Mouse (Mus musculus) olfactory bulb, adult 2 months (tissue): Measurements from ENCODE around the gene Pptc7. TPM values are rescaled to one million over a fixed set of nuclear protein-coding genes. Genes with fewer than 3 reads are reported as not detected.

Experiments
- H3K27ac ChIP-seq: fragments of 200-500 bp; 2 replicates; pipeline ENCODE4 v1.5.1; 2012; ENCODE audit warnings: low read depth, low read length; ENCODE audit not compliant: insufficient read depth
- H3K4me1 ChIP-seq: fragments of 200-500 bp; 2 replicates; pipeline ENCODE4 v1.6.1; 2012; ENCODE audit warnings: low read length; ENCODE audit not compliant: control insufficient read depth, insufficient read depth
- H3K4me3 ChIP-seq: fragments of 200-500 bp; 2 replicates; pipeline ENCODE4 v1.5.1; 2012; ENCODE audit warnings: mild to moderate bottlenecking, low read depth, low read length, moderate library complexity; ENCODE audit not compliant: insufficient read depth
- CTCF ChIP-seq: fragments of 200-500 bp; IDR thresholded peaks from 2 replicates; pipeline ENCODE4 v1.5.1; 2012; ENCODE audit warnings: low read depth, mild to moderate bottlenecking, low read length, moderate library complexity; ENCODE audit not compliant: insufficient read depth
- POLR2A ChIP-seq: fragments of 200-500 bp; IDR thresholded peaks from 2 replicates; pipeline ENCODE4 v1.6.1; 2012; ENCODE audit warnings: mild to moderate bottlenecking, low read depth, low read length, moderate library complexity; ENCODE audit not compliant: insufficient read depth
- WGBS: fragments of 180-500 bp; shearing (Covaris S2); methylation state at CpG from one replicate; pipeline ENCODE4 v1.1.7; 2018; 5-methylcytosine and 5-hydroxymethylcytosine counted together
- polyA plus RNA-seq: library from polyadenylated mRNA; stranded (reverse); fragments of >200 nt; gene quantifications from 2 replicates; pipeline ENCODE4 v1.2.4, GENCODE M21; 2012; ENCODE audit warnings: low replicate concordance; ENCODE audit not compliant: missing spikeins, insufficient read depth, insufficient read length

Pptc7 gene
- polyA plus RNA-seq, 1 experiment: not detected

DNA sequence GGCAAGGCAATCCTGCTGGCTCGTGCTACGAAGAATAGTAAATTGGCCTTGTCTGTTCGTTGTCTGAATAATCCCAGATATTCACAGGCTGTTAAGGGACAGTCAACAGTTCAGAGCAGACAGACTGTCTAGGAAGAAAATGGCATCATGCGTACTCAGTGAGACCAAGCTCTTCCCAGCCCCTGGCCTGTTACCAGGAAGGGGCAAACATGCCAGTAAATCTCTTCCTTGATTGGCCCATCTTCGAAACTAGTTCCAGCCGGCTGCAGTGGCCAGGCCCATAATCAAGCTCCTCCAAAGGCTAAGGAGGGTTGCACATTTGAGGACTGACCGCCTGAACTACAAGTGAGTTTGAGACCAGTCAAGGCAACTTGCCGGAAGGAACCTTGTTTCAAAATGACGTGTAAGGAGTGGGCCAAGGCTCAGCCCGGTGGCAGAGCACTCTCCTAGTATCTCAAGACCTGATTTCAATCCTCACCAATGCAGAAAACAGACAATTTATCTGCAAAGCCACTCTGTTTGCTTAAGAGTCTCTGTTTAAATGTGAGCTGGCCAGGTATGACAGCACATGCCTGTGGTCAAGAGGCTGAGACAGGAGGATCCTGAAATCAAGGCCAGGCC lies 37.5 kb upstream of the Pptc7 start:
- TF ChIP-seq CTCF: no peak
- TF ChIP-seq POLR2A: no peak
- Histone ChIP-seq H3K27ac (peak overlapping the region; percentile 93), H3K4me3 (no peak overlapping the region), H3K4me1 (peaks cover 71% of the 10 kb centered on the region)
- 60% methylated on average over 10 of the region's 10 CpGs for WGBS

DNA sequence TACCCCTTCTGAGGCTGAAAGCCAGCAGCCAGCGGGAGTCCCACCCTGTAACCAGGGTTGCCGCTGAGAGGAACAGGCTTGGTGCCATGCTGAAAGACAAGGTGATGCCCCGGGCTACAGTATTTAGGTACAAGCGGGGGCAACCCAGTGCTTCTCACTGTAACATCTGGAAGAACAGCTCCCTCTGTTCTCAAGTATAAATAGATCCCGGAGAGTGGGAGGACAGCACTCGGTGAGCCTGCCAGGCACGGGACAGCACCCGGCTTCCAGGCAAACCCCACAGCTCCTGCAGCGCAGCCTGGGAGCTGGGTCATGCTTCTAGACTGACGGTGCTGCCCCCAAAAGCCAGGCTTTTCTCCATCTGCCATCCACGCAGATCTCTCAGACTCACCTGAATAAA lies 36.6 kb upstream of the Pptc7 start:
- Histone ChIP-seq H3K4me3 (no peak overlapping the region), H3K27ac (peak overlapping the region; percentile 93), H3K4me1 (peaks cover 69% of the 10 kb centered on the region)
- no peak for TF ChIP-seq POLR2A
- 28% methylated on average over 11 of the region's 11 CpGs for WGBS

DNA sequence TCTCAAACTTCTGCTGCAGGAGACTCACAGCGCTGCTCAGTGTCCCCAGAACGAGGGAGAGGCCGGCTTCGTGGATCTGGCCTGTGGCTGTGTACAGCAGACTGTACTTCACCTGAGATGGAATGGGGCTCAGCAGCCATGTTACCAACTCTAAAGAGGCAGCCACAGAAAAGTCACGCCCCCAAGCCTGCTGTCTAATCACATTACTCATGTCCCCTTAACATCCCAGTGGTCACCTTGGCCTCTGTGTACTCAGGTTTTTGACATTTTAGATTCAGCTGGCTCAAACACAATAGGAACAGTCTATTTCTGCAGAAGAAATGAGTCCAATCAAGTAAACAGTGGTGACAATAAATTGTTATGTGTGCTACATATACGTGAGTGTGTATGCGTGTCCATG lies 36.2 kb upstream of the Pptc7 start:
- H3K4me1 ChIP-seq: peaks cover 73% of the 10 kb centered on the region
- WGBS: 69% methylated on average over 7 of the region's 7 CpGs
- peak overlapping the region; percentile 93 for H3K27ac ChIP-seq
- no peak overlapping the region for H3K4me3 ChIP-seq
- TF ChIP-seq POLR2A (no peak), CTCF (no peak)

DNA sequence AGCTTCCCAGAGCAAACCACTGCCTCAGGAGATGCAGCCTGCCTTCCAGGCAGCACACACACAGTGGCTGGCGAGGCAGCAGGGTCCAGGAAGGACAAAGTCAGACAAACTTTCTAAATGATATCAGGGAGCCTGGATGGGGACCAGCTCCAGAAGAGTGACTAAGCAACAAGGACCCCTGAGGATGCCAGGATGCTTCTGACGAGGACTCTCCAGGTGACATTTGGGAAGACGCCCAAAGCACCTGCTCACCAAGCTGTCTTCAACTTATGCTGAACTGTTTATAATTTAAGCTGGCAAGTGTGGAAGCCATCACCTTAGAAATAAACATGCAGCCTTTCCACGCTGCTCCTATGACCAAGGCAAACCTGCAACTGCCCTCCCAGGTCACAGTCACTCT lies 34.9 kb upstream of the Pptc7 start:
- WGBS: 83% methylated on average over 4 of the region's 4 CpGs
- Histone ChIP-seq H3K4me3 (no peak overlapping the region), H3K27ac (peak overlapping the region; percentile 93), H3K4me1 (peaks cover 70% of the 10 kb centered on the region)
- TF ChIP-seq CTCF: no peak
- no peak for TF ChIP-seq POLR2A

DNA sequence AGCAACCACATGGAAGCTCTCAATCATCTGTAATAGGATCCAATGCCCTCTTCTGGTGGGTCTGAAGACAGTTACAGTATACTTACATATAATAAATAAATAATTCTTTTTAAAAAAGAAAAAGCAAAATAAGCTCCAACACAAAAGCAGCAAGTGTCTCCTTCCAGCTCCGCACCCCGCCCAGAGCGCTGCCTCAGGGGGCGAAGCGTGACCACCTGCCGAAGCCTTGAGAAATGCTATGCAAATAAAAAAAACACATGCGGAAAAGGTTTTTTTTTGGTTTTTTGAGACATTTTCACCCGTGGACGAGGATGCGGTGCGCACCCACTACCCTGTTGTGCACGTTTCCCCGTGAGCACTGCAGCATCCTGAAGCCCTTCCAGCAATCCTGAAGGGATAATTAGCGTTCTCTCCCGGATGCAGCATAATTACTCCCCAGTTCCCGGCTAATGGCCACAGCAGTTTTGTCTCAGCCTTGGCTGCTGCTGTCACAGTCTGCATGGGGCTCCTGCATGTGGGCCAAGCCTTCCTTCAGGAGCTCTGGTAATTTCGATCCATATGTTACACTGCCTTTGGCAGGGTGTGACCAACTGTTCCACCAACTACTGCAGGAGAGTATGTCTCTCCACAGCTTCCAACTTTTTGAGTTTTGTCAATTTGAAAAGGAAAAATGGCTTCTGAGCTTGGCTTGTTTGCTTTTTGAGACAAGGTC lies 32.1 kb upstream of the Pptc7 start:
- peak overlapping the region; percentile 90 for H3K27ac ChIP-seq
- H3K4me3 ChIP-seq: no peak overlapping the region
- 31% methylated on average over 17 of the region's 17 CpGs for WGBS
- TF ChIP-seq CTCF (no peak), POLR2A (no peak)
- H3K4me1 ChIP-seq: peaks cover 50% of the 10 kb centered on the region

DNA sequence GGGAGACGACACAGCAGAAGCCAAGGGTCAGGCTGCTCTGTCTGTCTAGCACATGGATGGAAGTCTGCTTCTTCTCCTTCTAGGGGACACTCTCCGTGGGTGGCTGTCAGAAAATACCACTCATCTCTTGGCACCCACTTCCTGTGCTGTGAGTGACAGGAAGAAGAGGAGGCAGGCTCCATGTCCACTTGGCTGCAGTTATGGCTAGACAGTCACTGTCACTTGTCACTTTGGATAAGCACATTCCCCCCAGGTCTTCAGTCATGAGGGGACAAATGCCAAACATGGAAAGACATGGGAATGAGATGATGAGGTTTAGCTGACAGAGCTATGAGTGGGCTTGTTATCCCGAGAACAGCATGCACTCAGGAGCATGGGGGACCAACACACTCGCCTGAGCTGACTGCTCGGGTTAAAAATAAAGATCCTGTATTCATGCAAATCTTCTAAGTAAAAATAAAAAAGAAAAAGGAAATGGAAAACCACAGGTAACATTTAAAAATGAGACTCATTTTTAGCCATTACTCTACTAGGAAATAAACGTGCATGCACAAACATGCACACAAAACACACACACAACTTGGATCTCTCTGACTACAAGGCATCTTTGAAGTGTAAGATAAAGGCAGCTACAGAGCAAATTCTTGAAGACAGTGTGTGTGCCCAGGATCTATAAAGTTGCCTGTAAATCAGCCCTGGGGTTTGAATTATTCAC lies 26.0 kb upstream of the Pptc7 start:
- TF ChIP-seq CTCF: no peak
- TF ChIP-seq POLR2A: no peak
- H3K4me3 ChIP-seq: no peak overlapping the region
- peaks cover 34% of the 10 kb centered on the region for H3K4me1 ChIP-seq
- 61% methylated on average over 6 of the region's 6 CpGs for WGBS
- no peak overlapping the region for H3K27ac ChIP-seq

DNA sequence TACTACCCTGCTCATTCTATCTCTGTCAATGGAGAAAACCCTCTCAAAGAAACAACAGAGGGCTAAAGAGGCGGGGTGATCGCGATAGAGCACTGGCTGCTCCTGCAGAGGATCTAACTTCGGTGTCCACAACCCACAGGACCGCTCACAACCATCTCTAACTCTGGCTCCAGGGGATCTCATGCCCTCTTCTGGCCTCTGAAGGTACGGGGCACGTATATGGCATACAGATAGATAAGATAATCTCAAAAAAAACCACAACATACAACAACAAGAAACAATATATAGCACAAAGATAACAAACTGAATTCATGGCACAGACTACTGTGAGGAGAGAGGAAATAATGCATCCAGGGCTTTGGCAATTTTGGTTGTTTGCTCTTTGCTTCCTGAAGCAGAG lies 22.1 kb upstream of the Pptc7 start:
- H3K27ac ChIP-seq: 0 out of 2 replicates have a peak overlapping the region, but pooled peaks have one; percentile 45
- WGBS: 46% methylated on average over 7 of the region's 7 CpGs
- H3K4me1 ChIP-seq: peaks cover 31% of the 10 kb centered on the region
- no peak overlapping the region for H3K4me3 ChIP-seq
- TF ChIP-seq CTCF (no peak), POLR2A (no peak)

DNA sequence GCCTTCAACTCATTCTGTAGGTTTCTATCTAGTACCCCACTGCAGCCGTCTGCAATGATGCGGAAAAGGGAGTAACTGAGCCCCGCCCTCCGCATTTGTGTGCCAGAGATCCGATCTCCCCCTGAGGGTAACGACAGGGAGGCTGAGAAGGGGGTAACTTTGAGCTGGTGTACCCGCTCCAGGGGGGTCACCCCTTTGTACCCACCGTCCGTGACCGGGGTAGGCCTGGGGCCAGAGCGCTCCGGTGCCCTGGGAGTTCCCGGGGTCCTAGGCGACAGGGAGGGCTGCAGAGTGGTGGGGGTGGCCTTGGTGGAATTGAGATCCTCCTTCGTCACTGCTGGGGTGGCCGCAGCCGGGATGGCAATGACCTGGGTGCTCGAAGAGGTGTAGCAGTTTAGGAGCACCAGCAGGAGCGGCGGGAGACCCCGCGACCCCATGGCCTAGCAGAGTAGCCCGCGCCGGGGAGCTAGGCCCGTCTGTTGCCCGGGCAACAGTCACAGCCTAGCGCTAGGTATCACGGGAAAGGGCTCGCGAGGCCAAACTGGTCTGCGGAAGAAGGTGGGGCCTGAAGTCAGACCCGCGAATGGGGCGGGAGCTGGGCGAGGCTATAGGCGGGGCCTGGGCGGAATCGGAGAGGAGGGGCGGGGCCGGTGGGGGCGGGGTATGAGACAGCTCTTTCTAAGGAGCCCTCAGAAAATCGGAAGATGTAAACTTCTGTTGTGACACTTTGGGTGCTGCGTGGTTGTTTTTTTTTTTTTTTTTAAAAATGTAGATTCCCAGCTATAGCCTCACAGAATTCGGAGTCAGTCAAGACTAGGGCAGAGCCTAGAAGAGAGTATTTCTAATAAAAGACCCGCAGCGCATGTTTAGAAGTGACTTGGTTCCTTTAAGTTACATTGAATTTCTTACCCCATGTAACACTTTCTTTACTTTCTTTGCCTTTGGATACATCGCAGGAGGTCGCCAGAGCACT lies 19.9 kb upstream of the Pptc7 start, which contains the start of gene Tctn1:
Tctn1 (minus strand) TSS at position 528 of the 973 bp plus-strand sequence.
- TF ChIP-seq POLR2A: peak; percentile 59; the same call in 1 of the 2 replicates
- no peak for TF ChIP-seq CTCF

More for the DNA sequence above, 19.9 kb upstream of the Pptc7 start, which contains the start of gene Tctn1:
- H3K4me3 ChIP-seq: peak within 1 kb of the TSS; percentile 83
- peaks cover 28% of the 10 kb centered on the region for H3K4me1 ChIP-seq
- under 1% methylated on average over 49 of the region's 49 CpGs for WGBS
- peak within 1 kb of the TSS; percentile 90 for H3K27ac ChIP-seq
